Mouse (Mus musculus) brain, embryonic 14.5 days (tissue): ENCODE measurements at regions not wholly inside any gene's neighbourhood (a gene's known extent, or its start where the extent isn't known, plus 50 kb on each side); places are given as distances from the start of the nearest gene placed in this dataset.

Experiments used
- CTCF ChIP-seq: fragments of 200-500 bp; IDR thresholded peaks from 2 replicates; pipeline ENCODE4 v1.5.1; 2012; ENCODE audit warnings: inconsistent platforms, mild to moderate bottlenecking, moderate library complexity, borderline replicate concordance; ENCODE audit not compliant: insufficient read depth, insufficient read length; ENCODE audit errors: extremely low read depth
- POLR2A ChIP-seq: fragments of 200-500 bp; IDR thresholded peaks from 2 replicates; pipeline ENCODE4 v1.6.1; 2012; ENCODE audit warnings: mild to moderate bottlenecking, inconsistent platforms, borderline replicate concordance; ENCODE audit not compliant: poor library complexity, insufficient read depth, insufficient read length, severe bottlenecking; ENCODE audit errors: extremely low read depth

- TF ChIP-seq POLR2A (no peak), CTCF (no peak)
Measured at GRCm38 (mm10) chr5:118376478-118376877, 131.5 kb downstream of the 2410131K14Rik start.
